Mouse (Mus musculus) stomach, postnatal 0 days (tissue): ENCODE results near the gene Stk38.

Experiments used
- CTCF ChIP-seq: IDR thresholded peaks from 2 replicates; pipeline ENCODE4 v1.5.1; 2016; ENCODE audit warnings: antibody characterized with exemption, low read depth, mild to moderate bottlenecking, moderate library complexity
- EP300 ChIP-seq: optimal IDR thresholded peaks from 2 replicates; pipeline ENCODE3; 2016; ENCODE audit warnings: antibody characterized with exemption

DNA sequence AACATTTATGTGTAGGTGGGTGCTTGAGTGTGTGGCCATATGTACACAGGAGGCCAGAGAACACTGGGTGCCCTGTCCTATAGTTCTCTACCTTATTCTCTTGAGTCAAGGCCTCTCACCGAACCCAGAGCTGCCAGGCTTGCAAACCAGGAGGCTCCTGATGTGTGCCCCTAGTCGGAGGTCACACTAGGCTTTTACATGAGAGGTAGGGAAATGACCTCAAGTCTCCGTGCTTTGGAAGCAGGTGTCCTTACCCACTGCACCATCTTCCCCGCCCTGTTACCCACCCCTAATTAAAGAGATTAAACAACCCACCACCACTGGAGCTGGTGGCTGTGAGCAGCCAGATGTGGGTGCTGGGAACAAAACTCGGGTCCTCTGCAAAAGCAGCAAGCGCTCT is 15.6 kb upstream of the Stk38 start:
- TF ChIP-seq EP300 = no peak
- no peak for TF ChIP-seq CTCF
